Mouse (Mus musculus) common myeloid progenitor, adult 5-6 weeks (primary cell): ENCODE results near the gene Cdc14a. TPM values are rescaled to one million over a fixed set of nuclear protein-coding genes. Genes with fewer than 3 reads are reported as not detected.
"Not testable (repeated sequence)": the region's sequence is repeated elsewhere in the genome, so short reads cannot be mapped to it uniquely, and the experiment has no call there.

ENCODE experiments used
- ATAC-seq: replicated peaks from 2 replicates; pipeline ENCODE4 v1.8.0; 2016; ENCODE audit warnings: low read depth, mild to moderate bottlenecking, moderate TSS enrichment, inconsistent platforms; ENCODE audit not compliant: poor library complexity, severe bottlenecking
- total RNA-seq: library from RNA; stranded (forward); fragments of 200-1000, 187-1606 nt; gene quantifications from 2 replicates; pipeline ENCODE4 v1.2.3, GENCODE M21; 2017

Cdc14a gene
- total RNA-seq, 1 experiment from 2014 or later = 34.1 TPM

DNA sequence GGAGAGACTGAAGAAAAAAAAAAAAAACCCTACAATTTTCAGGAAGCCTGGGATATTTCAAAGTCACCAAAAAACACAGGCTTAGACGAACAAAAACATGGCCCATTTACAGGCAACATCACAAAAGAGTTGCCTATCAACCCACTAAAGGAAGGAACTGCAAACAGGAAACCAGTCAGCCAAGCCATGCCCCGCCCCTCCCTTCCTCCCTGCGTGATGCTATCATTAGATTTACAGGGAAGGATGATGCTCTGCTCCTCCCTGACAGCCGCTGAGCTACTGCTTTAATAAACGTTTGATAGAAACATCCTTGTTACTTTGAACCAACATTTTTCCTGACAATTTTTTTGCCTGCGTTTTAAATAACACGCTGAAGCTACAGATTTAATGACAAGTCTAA, 39.5 kb downstream of the Cdc14a start:
- peak; percentile 42 for ATAC-seq

DNA sequence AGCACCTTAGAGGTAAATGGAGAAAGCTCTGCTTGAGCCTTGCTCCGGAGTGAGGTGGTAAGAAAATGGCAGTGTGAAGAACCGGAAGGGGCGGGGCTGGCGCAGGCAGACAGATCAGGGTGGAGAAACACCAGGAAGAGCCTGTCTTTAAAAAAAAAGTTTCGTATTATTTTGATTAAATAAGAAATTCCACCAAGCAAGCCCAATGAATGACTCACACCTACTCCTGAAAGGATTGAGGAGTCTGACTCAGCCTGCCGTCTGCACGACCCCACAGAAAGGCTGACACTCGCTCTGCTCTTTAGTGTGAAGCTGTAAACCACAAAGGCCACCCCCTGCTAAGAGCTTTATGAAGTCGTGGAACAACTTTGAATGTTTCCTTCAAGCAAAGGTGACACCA, 43.5 kb downstream of the Cdc14a start:
- no peak for ATAC-seq

- no peak for ATAC-seq
Measured at GRCm38 (mm10) chr3:116375442-116375841, 48.4 kb downstream of the Cdc14a start.

DNA sequence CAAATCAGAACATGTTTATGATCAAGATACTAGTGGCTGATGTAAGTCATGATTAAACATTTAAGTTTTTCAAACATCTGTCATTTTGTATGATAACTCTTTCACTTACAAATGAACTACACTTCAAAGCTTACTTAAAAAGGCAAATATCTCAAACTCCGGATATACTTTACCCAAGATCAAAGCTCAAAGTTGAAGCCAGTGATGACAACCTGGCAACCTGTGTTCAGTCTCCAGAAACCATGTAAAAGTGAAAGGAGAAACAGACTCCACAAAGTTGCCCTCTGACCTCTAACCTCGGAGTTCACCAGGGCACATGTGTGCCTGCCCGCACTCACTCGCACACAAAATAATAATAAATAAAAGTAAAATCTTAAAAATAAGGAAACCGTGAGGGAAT, 49.3 kb downstream of the Cdc14a start:
- no peak for ATAC-seq

GRCm38 (mm10) chr3:116373196-116373595, 50.6 kb downstream of the Cdc14a start:
- no peak; the same call in 1 of the 2 replicates for ATAC-seq

DNA sequence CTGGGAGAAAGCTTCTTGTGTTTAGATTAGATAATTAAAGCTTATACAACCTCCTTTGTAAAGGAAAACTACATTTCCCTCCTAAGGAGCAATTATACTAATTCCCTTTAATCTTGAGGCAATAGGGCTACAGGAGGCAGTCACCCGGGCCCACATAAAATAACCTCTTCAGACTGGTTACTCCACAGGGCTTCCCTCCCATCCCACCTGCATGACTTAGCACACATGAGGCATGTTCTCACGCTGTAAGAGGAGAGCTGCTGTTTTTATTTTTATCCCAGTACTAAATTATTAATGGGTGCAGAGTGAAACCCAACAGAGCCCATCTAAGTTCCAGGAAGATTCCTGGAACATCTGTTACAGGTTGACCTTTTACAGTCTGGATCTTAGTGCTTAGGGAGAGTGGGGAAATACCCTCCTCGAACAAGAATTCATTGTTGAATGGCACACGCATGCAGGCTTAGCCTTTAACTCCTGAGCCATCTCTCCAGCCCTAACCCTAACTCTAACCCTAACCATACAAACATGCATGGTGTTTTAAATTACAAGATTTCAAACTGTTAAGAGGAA, 54.9 kb downstream of the Cdc14a start:
- ATAC-seq = no peak

DNA sequence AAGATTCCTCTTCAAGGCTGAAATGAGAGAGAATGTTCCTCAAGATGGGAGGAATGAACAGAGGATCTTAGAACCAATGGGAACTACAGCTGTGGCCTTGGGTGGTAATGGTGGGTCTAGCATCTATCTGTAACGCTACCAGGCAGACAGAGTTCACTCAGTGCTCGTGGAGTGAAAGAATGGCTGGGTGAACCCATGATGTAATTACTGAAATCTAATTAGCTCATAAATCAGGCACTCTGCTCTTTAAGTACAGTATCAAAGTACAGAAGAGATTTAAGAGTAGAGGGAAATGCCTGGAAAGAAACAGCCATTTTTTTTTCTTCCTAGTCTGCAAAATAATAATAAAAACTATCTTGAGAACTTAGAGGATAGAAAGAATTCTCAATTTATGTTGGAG, 57.7 kb downstream of the Cdc14a start:
- ATAC-seq = no peak

DNA sequence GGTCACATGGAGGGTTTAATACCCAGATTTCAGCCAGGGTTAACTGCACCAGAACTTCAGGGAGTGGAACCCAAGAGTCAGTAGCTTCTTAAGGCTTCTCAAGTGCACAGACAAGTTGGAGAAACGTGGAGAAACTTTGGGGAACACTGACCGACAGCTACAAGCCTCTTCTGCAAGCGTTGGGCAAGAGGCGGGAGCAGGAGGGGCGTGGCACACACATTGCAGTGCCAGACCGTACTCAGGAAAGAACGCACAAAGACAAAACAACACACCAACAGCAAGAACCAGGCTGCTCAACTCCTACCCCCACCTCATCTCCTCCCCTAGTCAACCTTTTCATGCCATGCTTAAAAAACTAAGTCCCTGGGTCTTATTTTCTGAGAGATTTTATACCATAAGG, 61.9 kb downstream of the Cdc14a start:
- no peak for ATAC-seq

GRCm38 (mm10) chr3:116361101-116361500, 62.7 kb downstream of the Cdc14a start:
- ATAC-seq = no peak

- no peak for ATAC-seq
Measured at GRCm38 (mm10) chr3:116357866-116358265, 66.0 kb downstream of the Cdc14a start.

DNA sequence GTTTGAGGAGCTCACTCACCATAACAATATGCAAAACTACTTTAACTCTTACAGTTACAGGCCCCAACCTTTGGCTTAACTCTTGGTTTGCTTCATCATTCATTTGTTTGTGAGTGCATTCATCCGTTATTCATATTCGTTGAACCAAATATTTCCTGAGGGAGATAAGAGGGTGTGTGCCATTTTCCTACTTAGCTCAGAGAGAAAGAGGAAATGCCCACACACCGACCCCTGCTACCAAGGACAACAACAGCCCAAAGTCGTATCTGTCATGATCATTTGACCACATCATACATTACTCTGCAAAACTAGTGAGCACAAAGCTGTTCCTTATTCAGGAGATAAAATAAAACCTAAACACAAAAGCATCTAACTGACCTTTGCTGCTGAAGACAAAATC, 66.7 kb downstream of the Cdc14a start:
- peak; percentile 78 for ATAC-seq

DNA sequence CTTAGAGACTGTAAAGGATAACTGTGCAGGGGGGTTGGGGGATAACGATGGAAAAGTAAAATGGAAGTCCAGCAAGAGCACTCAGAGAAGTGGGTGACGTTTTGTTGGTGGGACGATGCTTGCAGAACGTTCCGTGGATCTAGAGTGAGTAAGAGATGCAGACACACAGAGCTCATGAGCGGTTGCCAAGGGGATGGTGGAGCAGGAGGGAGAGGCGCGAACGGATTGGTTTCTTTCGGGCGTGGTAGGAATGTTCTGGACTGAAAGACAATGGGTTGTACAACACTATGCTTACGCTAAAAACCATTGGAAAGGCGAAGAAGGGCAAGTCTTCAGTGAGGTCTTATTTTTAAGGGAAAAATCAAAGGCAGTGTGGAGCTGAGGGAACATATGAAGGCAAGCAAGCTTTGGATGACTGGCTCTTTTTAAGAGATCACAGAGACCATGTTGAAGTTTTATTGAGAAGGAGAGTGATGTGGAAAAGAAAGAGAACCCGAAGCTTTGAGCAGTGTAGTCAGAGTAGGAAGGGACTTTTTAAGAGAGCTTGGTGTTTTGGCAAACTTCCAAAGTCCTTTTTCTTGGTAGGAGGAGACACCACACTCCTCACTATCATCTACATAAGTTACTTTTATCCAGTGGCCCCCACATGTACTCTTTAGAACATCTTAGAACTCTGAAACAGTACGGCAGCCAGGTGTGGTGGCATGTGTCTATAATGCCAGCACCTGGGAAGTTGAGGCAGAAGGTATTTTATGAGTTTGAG, 68.6 kb downstream of the Cdc14a start:
- ATAC-seq = peak; percentile 48; the same call in 1 of the 2 replicates

DNA sequence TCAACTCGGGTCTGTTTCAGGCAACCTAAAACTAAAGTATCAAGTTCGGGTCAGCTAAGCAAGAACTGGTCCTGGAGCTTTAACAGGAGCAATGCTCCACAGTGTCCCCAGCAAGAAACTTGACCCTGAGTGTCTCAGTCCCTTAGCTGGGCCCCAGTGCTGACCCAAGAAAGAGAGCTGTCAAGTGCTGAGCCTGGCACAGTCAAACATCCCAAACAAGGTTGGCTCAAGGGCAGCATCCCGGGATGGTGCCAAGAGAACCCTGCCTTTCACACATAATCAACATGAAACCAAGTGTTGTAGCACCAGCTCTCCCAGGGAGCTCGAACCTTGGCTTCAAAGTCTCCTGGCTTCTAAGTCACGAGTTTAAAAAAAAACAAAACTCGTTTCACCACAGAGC, 71.3 kb downstream of the Cdc14a start:
- no peak for ATAC-seq

DNA sequence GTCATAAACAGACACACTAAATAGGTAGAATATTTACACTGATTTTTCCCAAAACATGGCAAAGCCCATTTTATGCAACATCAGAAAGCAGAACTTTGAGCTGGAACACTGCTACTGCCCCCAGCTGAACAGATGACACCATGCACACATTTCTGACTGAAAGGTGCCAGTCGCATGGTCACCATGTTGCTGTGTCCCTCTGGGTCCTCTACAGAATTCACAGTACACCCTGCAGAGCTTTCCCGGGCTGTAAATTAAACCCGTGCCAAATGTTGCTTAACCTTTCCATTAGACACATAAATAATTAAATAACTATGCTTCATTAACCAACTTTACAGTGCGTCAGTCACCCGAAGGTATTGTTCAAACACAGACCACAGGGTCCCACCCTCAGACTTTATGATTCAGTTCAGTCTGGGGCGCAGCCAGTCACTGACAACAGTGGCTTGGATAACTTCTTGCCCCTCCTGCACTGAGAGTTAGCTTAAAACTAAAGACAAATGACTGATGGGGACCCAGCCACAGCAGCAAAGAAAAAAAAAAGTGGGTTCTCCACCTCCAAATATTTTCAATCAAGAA, 73.4 kb downstream of the Cdc14a start:
- ATAC-seq = no peak

DNA sequence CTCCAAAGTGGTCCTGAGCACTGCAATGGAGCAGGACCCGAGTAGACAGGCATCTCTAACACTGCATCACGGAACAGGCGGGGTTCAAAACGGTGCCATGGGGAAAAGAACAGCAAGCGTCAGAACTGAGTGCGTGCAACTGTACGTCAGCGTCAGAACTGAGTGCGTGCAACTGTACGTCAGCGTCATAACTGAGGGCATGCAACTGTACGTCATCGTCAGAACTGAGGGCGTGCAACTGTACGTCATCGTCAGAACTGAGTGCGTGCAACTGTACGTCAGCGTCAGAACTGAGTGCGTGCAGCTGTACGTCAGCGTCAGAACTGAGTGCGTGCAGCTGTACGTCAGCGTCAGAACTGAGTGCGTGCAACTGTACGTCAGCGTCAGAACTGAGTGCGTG, 76.3 kb downstream of the Cdc14a start:
- not testable (repeated sequence) for ATAC-seq

GRCm38 (mm10) chr3:116345245-116345644, 78.6 kb downstream of the Cdc14a start:
- ATAC-seq = no peak

DNA sequence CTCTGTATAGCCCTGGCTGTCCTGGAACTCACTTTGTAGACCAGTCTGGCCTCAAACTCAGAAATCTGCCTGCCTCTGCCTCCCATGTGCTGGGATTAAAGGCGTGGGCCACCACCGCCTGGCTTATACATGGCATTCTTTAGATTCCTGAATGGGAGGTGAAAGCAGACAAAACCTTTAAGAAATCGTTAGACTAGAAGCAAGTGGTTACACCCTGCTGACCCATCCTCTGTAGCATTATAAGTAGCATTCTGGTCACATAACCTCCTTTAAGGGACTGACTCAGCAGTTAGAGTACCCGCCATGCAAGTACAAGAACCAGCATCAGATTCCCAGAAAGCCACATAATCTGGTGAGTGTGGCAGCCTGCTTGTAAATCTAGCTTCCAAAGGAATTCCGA, 81.6 kb downstream of the Cdc14a start:
- ATAC-seq = no peak

- ATAC-seq = peak; percentile 99
Measured at GRCm38 (mm10) chr3:116340950-116341624, 82.7 kb downstream of the Cdc14a start.

GRCm38 (mm10) chr3:116340281-116340680, 83.6 kb downstream of the Cdc14a start:
- ATAC-seq = no peak

DNA sequence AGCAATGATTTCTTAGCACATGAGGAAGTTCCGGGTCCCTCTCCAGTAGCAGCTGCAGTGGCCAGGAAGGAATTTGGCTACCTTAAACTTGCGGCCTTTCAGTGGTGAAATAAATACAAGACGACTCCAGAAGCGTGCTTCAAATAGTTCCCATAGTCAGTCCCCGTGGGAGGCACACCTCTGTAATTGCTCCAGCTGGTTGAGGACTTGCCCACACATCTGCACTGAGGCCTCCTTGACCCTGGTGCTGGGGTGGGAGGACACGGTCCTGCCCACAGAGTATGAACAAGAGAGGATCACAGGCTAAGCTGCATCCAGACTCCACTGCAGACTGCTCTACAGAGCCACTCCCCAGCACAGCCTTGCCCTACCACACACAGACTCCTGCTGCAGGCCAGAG, 85.2 kb downstream of the Cdc14a start:
- ATAC-seq = no peak

GRCm38 (mm10) chr3:116337840-116338239, 86.0 kb downstream of the Cdc14a start:
- no peak for ATAC-seq
